Mouse (Mus musculus) hindbrain, embryonic 13.5 days (tissue): ENCODE measurements around the gene Reep6. TPM values are rescaled to one million over a fixed set of nuclear protein-coding genes. Genes with fewer than 3 reads are reported as not detected.
A peak's percentile ranks its signal among the peaks of the same experiment; 100 is the strongest.
"Not testable (repeated sequence)": the region's sequence is repeated elsewhere in the genome, so short reads cannot be mapped to it uniquely, and the experiment has no call there.

Experiments used
- ATAC-seq: fragments of 200-750 bp; cut with Nextera tagmentation; 2 replicates; pipeline ENCODE4 v1.8.0; 2017; ENCODE audit warnings: moderate TSS enrichment; ENCODE audit not compliant: low FRiP score
- H3K27ac ChIP-seq: fragments of 300-500 bp; sonication (generic); 2 replicates; pipeline ENCODE4 v1.5.1; 2015; ENCODE audit warnings: inconsistent platforms, mild to moderate bottlenecking, moderate library complexity
- H3K27me3 ChIP-seq: fragments of 300-500 bp; sonication (generic); 2 replicates; pipeline ENCODE4 v1.6.1; 2015; ENCODE audit warnings: mild to moderate bottlenecking, inconsistent platforms
- H3K36me3 ChIP-seq: fragments of 300-500 bp; sonication (generic); 2 replicates; pipeline ENCODE4 v1.6.1; 2015; ENCODE audit warnings: mild to moderate bottlenecking, inconsistent platforms
- H3K4me1 ChIP-seq: fragments of 300-500 bp; sonication (generic); replicated peaks from 2 replicates; pipeline ENCODE4 v1.6.1; 2015; ENCODE audit warnings: inconsistent platforms
- H3K4me2 ChIP-seq: fragments of 300-500 bp; sonication (generic); 2 replicates; pipeline ENCODE4 v1.6.1; 2015; ENCODE audit warnings: inconsistent platforms, mild to moderate bottlenecking, moderate library complexity
- H3K4me3 ChIP-seq: fragments of 300-500 bp; sonication (generic); 2 replicates; pipeline ENCODE4 v1.5.1; 2015; ENCODE audit warnings: mild to moderate bottlenecking, inconsistent platforms
- H3K9ac ChIP-seq: fragments of 300-500 bp; sonication (generic); 2 replicates; pipeline ENCODE4 v1.6.1; 2015; ENCODE audit warnings: mild to moderate bottlenecking, inconsistent platforms
- H3K9me3 ChIP-seq: fragments of 300-500 bp; sonication (generic); 2 replicates; pipeline ENCODE4 v1.6.1; 2016; ENCODE audit warnings: inconsistent platforms
- WGBS: fragments of 180-500 bp; shearing (Covaris S2); methylation state at CpG from one replicate; pipeline ENCODE4 v1.1.7; 2015; 5-methylcytosine and 5-hydroxymethylcytosine counted together
- polyA plus RNA-seq: library from polyadenylated mRNA; unstranded; fragments of >200 nt; fragmentation: Nextera tagmentation; extraction: Ambion mirVana; gene quantifications from 2 replicates; pipeline ENCODE4 v1.2.1, GENCODE M21; 2015

The Reep6 gene
- polyA plus RNA-seq, 1 experiment from 2014 or later: 3.1 TPM

DNA sequence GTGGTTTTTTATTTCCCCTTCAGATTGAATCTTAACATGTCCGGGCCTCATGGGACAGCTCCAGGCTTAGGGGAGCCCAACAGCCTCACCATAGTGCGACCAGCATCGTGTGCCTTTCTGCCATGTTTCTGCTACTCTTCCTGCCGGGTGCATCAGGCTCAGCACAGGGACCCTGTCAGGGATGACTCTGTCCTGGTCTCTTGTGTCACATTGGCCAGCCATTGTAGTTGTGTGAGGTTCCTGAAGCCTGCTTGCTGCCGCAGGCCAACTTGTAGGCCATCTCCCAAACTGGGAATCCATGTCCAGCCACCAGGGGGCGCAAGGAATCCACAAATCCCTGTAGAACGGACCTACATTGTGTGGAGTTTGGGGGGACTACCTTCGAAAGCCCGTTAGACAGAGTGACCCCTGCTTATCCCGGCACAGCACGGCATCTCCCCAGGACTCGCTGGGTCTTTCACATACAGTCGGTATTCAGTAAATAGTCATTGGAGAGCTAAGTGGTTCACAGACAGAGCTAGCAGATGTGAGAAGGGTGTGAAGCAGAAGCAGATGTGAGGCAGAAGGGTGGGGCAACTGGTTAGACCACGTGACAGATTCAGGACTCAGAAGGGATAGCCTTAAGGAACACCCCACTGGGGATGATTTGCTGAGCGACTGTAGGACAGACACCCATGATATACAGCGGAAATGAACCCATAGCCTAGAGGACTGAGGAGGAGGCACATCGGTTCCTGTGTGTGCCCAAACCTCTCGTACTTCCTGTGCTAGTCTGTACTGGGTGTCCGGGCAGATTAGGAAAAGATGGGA is 10.4 kb downstream of the Reep6 start:
- Histone ChIP-seq H3K4me1 (peaks cover 31% of the 10 kb centered on the region), H3K9ac (no peak overlapping the region; the same call in 1 of the 2 replicates), H3K27me3 (peaks cover 75% of the 10 kb centered on the region), H3K27ac (no peak overlapping the region), H3K4me2 (0 out of 2 replicates have a peak overlapping the region, but pooled peaks have one; percentile 13), H3K4me3 (no peak overlapping the region), H3K36me3 (0 out of 2 replicates have a peak, but pooled peaks cover 3% of the 10 kb centered on the region), H3K9me3 (no peaks in the 10 kb centered on the region)
- no peak for ATAC-seq
- 24% methylated on average over 19 of the region's 19 CpGs for WGBS

DNA sequence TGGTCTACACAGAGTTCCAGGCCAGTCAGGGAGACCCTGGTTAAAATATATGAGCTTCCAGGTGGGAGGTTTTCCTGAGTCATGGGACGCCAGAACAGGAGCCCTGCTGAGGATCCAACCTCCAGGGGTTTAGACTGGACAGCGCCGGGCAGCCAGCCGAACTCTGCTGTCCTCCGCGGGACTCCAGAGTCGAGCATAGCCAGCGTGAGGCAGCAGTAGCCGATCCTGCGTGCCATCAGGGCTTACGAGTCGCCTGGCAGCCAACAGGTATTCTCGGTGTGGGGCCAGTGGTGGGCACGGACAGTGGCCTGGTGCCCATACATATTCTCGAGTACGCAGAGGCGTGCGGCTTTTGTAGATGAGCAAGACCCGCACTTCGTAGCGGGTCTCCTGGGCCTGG is 11.3 kb downstream of the Reep6 start:
- WGBS: 13% methylated on average over 21 of the region's 21 CpGs
- H3K4me3 ChIP-seq: no peak overlapping the region
- no peak for ATAC-seq
- H3K27me3 ChIP-seq: peaks cover 77% of the 10 kb centered on the region
- H3K4me2 ChIP-seq: no peak overlapping the region
- H3K27ac ChIP-seq: no peak overlapping the region
- no peaks in the 10 kb centered on the region for H3K9me3 ChIP-seq
- H3K9ac ChIP-seq: no peak overlapping the region
- no peaks in the 10 kb centered on the region for H3K36me3 ChIP-seq
- H3K4me1 ChIP-seq: peaks cover 34% of the 10 kb centered on the region

DNA sequence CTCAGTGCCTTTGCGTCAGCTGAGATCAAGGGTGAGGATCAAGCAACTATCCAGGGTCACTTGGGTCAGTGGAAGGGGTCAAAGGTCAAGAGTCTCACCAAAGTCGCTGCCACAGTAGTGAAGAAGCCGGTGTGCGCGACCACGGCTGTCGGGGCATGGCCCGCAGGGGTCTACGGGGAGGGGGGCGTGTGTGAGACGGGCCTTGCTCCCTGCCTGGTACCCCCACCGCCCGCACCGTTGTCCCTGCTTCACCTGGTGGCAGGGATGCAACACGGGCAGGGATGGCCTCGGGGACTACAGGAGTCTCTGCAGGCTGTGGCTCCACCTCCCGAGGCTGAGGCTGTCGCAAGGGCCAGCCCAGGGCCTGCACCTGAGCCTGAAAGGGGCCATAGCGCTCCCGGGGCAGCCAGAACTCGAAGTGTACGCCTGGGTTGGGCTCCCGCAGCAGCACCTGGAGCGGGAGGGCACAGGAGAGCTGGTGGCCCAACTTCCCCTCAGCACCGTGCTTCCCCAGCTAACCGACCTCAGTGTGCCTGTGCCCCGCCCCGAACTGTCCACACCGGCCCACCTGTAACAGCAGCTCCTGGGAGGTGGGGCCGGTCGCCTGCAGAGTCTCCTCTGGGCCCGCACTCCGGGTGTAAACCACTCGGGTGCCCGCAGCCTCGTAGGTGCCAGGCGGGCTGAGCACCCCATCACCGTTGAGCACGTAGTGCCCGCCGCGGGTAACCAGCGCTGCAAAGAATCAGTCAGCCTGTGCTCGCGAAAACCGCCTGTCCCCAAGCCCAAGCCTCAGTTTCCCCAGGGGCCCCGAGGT is 11.9 kb downstream of the Reep6 start:
- H3K27me3 ChIP-seq: peaks cover 79% of the 10 kb centered on the region
- H3K36me3 ChIP-seq: no peaks in the 10 kb centered on the region
- H3K27ac ChIP-seq: no peak overlapping the region
- 0 out of 2 replicates have a peak, but pooled peaks have one; percentile 3 for ATAC-seq
- peak overlapping the region; percentile 51 for H3K4me2 ChIP-seq
- H3K9ac ChIP-seq: 0 out of 2 replicates have a peak overlapping the region, but pooled peaks have one; percentile 24
- H3K9me3 ChIP-seq: no peaks in the 10 kb centered on the region
- H3K4me1 ChIP-seq: peaks cover 34% of the 10 kb centered on the region
- WGBS: 2% methylated on average over 47 of the region's 47 CpGs
- H3K4me3 ChIP-seq: peak overlapping the region; percentile 31

DNA sequence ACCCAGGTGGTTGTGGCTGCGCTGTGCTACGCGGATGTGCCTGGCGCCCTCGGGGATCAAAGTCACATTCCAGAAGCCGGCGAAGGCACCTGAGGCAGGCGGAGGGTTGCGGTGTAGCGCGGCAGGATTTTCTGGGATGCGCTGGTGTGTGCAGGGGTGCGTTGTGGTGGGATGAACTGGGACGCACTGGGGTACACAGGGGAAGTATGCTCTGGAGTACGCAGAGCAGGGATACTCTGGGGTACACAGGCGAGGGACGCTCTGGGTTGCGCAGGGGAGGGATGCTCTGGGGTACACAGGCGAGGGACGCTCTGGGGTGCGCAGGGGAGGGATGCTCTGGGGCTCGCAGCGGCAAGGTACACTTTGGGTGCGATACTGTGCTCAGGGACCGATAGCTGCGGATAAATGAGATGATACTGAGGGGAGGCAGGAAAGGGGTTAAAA is 12.6 kb downstream of the Reep6 start:
- Histone ChIP-seq H3K4me2 (peak overlapping the region; percentile 51), H3K4me1 (peaks cover 36% of the 10 kb centered on the region), H3K27ac (no peak overlapping the region), H3K4me3 (peak overlapping the region; percentile 31), H3K27me3 (peaks cover 83% of the 10 kb centered on the region), H3K36me3 (no peaks in the 10 kb centered on the region), H3K9me3 (no peaks in the 10 kb centered on the region), H3K9ac (0 out of 2 replicates have a peak overlapping the region, but pooled peaks have one; percentile 24)
- under 1% methylated on average over 26 of the region's 26 CpGs for WGBS
- ATAC-seq: peak; percentile 38

DNA sequence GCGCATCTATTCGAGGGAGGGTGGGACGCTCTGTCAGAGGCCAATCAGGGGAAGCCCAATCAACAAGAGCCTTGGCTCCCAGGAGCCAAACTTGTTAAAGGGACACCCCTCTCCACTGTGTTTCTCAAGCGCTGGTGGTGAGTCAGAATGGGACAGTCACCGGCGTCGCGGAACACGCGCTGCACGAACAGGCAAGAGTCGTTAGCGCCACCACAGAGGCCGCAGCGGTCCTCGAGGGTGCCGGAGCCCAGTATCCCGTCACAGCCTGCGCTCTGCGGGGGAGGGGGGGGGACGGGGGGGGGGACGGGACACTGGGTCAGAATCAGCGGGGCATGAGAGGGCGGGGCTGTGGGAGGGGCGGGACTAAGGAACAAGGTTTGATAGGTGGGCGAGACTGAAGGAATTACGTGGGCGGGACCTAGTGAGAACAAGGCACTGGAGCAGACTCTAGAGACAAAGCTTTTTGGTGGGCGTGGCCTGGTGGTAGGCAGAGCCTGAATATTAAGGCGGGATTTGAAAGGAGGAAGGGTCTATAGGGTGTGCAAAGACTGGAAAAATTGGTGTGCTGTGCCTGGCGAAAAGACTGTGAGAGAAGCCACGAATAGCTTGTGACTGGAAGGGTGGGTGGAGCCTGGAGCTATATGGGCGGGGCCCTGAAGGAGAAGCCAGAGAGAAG is 13.1 kb downstream of the Reep6 start:
- Histone ChIP-seq H3K36me3 (no peaks in the 10 kb centered on the region), H3K9ac (no peak overlapping the region), H3K27ac (no peak overlapping the region), H3K27me3 (peaks cover 87% of the 10 kb centered on the region), H3K4me3 (peak overlapping the region; percentile 31), H3K9me3 (no peaks in the 10 kb centered on the region), H3K4me2 (peak overlapping the region; percentile 51), H3K4me1 (peaks cover 40% of the 10 kb centered on the region)
- ATAC-seq: peak; percentile 55
- 0% methylated on average over 24 of the region's 33 CpGs for WGBS

DNA sequence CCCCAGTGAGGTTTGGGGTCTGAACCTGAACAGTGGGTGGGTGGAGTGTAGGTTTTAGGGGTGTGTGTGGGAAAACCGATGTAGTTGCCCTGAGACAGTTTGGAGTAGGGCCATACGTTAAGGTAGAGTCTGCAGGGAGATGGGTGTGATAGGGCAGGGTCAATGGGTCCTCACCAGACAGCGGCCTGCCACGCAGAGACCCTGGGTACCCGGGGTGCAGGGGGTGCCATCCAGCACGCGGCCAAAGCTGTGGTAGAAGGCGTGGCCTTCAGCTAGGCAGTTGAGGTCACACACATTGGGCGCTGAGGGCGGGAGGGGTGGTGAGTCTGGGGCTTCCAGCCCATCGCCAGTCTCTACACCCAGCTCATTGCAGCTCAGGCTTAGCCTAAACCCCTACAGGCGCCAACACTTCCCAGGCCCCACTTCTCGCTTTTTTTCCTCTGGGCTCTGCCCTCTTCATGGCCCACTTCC is 13.7 kb downstream of the Reep6 start:
- no peaks in the 10 kb centered on the region for H3K36me3 ChIP-seq
- H3K9ac ChIP-seq: no peak overlapping the region
- WGBS: 32% methylated on average over 13 of the region's 13 CpGs
- peaks cover 87% of the 10 kb centered on the region for H3K27me3 ChIP-seq
- no peak overlapping the region for H3K27ac ChIP-seq
- ATAC-seq: peak; percentile 9; the same call in 1 of the 2 replicates
- H3K4me1 ChIP-seq: peaks cover 46% of the 10 kb centered on the region
- H3K4me3 ChIP-seq: peak overlapping the region; percentile 31
- H3K9me3 ChIP-seq: no peaks in the 10 kb centered on the region
- H3K4me2 ChIP-seq: peak overlapping the region; percentile 51

DNA sequence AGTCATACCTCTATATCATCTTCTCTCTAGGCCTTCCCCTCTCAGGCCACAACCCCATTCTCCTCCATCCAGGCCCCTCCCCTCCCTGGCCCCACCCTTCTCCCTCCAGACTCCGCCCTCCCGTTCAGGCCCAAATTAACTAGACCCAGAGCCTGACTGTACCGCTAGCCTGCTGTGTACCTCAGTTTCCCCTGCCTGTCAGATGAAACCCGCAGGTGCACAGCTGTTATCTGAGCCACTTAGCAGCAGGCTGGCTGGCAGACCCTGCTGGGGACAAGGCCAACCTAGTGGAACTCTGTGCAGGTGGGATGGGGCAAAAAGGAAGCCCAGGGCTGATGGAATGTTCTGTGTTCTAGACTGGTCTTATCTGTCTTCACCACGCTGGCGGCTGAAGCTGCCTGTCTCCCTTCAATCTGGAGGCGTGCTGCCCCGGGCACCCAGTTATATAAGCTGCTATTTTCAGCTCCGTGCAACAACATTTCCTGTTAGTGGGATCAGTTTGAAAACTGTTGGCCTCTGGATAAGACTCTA is 14.4 kb downstream of the Reep6 start:
- 42% methylated on average over 9 of the region's 9 CpGs for WGBS
- Histone ChIP-seq H3K27me3 (peaks cover 95% of the 10 kb centered on the region), H3K4me2 (no peak overlapping the region), H3K9ac (no peak overlapping the region), H3K4me3 (no peak overlapping the region), H3K4me1 (peaks cover 52% of the 10 kb centered on the region), H3K9me3 (no peaks in the 10 kb centered on the region), H3K27ac (no peak overlapping the region), H3K36me3 (no peaks in the 10 kb centered on the region)
- no peak for ATAC-seq

DNA sequence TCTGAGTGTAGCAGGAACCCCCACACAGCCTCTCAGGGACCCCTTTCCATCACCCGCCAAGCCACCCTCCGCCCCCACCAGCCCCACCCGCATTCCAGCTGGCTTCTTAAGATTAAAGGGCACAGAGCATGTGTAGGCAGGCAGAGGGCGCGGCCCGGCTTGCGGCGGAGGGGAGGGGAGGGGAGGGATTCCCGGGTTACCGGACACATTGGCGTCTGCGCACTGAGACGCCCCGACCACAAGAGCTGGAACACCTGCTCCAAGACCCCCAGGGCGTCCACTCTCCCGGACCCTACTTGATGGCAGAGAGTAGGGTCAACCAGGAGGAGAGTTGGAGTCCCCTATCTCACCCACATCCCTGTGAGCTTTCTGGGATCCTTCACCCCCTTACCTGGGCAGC is 15.4 kb downstream of the Reep6 start:
- H3K9me3 ChIP-seq: no peaks in the 10 kb centered on the region
- H3K4me1 ChIP-seq: peaks cover 52% of the 10 kb centered on the region
- H3K9ac ChIP-seq: no peak overlapping the region
- H3K36me3 ChIP-seq: no peaks in the 10 kb centered on the region
- H3K4me3 ChIP-seq: no peak overlapping the region
- H3K27ac ChIP-seq: no peak overlapping the region
- WGBS: 3% methylated on average over 16 of the region's 16 CpGs
- no peak for ATAC-seq
- H3K27me3 ChIP-seq: peaks cover 100% of the 10 kb centered on the region
- no peak overlapping the region for H3K4me2 ChIP-seq

DNA sequence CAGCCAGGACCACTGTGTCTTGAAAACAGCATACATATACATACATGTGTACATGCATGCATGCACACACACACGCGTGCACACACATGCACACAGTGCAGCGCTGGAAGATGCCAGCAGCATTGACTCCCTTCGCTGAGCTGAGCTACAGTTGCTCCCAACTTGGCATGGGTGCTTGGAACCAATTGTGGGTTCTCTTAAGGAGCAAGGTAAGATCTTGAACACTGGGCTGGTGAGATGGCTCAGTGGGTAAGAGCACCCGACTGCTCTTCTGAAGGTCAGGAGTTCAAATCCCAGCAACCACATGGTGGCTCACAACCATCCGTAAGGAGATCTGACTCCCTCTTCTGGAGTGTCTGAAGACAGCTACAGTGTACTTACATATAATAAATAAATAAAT is 16.2 kb downstream of the Reep6 start:
- peaks cover 100% of the 10 kb centered on the region for H3K27me3 ChIP-seq
- not testable (repeated sequence) for H3K9me3 ChIP-seq, H3K4me3 ChIP-seq, H3K9ac ChIP-seq, H3K27ac ChIP-seq, H3K4me2 ChIP-seq, ATAC-seq, H3K36me3 ChIP-seq
- 76% methylated on average over 6 of the region's 6 CpGs for WGBS
- peaks cover 52% of the 10 kb centered on the region for H3K4me1 ChIP-seq

DNA sequence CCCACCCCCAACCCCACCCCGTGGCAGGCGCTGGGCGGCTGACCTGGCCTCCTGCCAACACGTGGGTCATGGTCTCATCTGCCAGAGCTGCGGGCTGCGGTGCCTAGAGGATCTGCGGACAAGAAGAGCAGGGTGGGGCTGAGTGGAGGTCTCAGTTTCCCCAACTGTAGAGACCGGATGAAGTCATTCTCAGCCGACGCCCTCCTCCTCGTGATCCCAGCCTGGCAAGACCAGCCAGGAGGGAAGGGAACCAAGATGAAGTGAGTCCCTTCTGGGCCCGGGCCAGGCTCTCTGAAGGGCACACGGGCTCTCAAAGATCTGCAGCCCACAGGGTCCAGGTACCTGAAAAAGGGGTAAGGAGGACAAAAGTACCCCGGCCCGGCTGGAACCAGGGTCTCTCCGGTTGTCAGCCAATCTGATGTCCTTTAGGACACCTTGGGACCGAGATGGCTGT is 17.8 kb downstream of the Reep6 start:
- no peak overlapping the region for H3K4me3 ChIP-seq
- H3K4me2 ChIP-seq: peak overlapping the region; percentile 25; the same call in 1 of the 2 replicates
- no peak overlapping the region for H3K27ac ChIP-seq
- ATAC-seq: no peak
- H3K9me3 ChIP-seq: no peaks in the 10 kb centered on the region
- no peaks in the 10 kb centered on the region for H3K36me3 ChIP-seq
- 15% methylated on average over 16 of the region's 17 CpGs for WGBS
- H3K9ac ChIP-seq: no peak overlapping the region
- H3K27me3 ChIP-seq: peaks cover 100% of the 10 kb centered on the region
- peaks cover 38% of the 10 kb centered on the region for H3K4me1 ChIP-seq

DNA sequence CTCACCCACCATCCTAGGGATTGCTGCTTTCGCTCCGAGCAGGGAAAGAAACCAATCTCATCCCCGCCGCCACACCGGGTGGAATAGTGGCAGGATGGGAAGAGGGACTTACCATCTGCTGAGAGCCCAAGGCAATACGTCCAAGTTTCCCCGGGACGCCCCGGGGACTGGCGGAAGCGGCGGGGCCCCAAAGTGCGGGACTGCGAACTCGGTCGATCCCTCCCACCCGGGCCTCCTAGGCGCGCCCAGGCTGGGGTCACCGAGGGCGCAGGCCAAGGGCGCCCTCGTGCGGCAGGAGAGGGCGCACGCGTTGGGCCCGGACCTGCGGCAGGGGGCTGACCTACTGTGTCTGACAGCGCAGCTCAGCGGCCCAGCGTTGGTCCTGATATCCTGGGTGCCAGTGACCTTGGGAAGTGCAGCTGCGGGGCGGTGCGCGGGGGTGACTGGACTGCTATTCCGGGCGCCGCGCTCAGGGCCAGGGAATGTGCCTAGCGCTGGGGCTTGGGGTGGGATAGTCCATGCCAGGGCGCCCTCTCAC is 18.6 kb downstream of the Reep6 start, which contains the start of gene Adamtsl5:
TSS of gene Adamtsl5 (minus strand) at position 169 of the 538 bp plus-strand sequence.
- H3K9ac ChIP-seq: no peak within 1 kb of the TSS
- WGBS: under 1% methylated on average over 42 of the region's 42 CpGs
- no peak for ATAC-seq
- H3K4me1 ChIP-seq: peaks cover 30% of the 10 kb centered on the region
- H3K4me3 ChIP-seq: no peak within 1 kb of the TSS
- H3K27ac ChIP-seq: no peak within 1 kb of the TSS
- H3K27me3 ChIP-seq: peaks cover 100% of the 10 kb centered on the region
- no peaks in the 10 kb centered on the region for H3K9me3 ChIP-seq
- H3K36me3 ChIP-seq: no peaks in the 10 kb centered on the region
- peak within 1 kb of the TSS; percentile 25 for H3K4me2 ChIP-seq
